Mouse (Mus musculus): ENCODE data around the gene Sh2d3c.

- no peak for TF ChIP-seq CTCF (IDR thresholded peaks at IDR 0.05; ENCODE audit: low read depth, low read length)
- no peak for TF ChIP-seq TAL1 (conservative IDR thresholded peaks at IDR 0.05; ENCODE audit: low read depth, low read length)
Measured at GRCm38 (mm10) chr2:32671147-32671546, 49.7 kb upstream of the Sh2d3c start.

All from G1E (cell line).